Mouse (Mus musculus) hindbrain, embryonic 12.5 days (tissue): Measurements from ENCODE around the gene Fgf14. TPM values are rescaled to one million over a fixed set of nuclear protein-coding genes. Genes with fewer than 3 reads are reported as not detected.

Experiments
- ATAC-seq: fragments of 200-750 bp; cut with Nextera tagmentation; 2 replicates; pipeline ENCODE4 v1.8.0; 2017; ENCODE audit warnings: moderate TSS enrichment; ENCODE audit not compliant: low FRiP score
- H3K27ac ChIP-seq: fragments of 300-500 bp; sonication (generic); 2 replicates; pipeline ENCODE4 v1.5.1; 2016; ENCODE audit warnings: mild to moderate bottlenecking
- H3K27me3 ChIP-seq: fragments of 300-500 bp; sonication (generic); 2 replicates; pipeline ENCODE4 v1.6.1; 2016; ENCODE audit warnings: mild to moderate bottlenecking
- H3K36me3 ChIP-seq: fragments of 300-500 bp; sonication (generic); 2 replicates; pipeline ENCODE4 v1.6.1; 2016; ENCODE audit warnings: mild to moderate bottlenecking
- H3K4me1 ChIP-seq: fragments of 300-500 bp; sonication (generic); 2 replicates; pipeline ENCODE4 v1.6.1; 2016
- H3K4me2 ChIP-seq: fragments of 300-500 bp; sonication (generic); replicated peaks from 2 replicates; pipeline ENCODE4 v1.6.1; 2016; ENCODE audit warnings: mild to moderate bottlenecking
- H3K4me3 ChIP-seq: fragments of 300-500 bp; sonication (generic); 2 replicates; pipeline ENCODE4 v1.5.1; 2016; ENCODE audit warnings: mild to moderate bottlenecking
- H3K9ac ChIP-seq: fragments of 300-500 bp; sonication (generic); 2 replicates; pipeline ENCODE4 v1.6.1; 2016; ENCODE audit warnings: mild to moderate bottlenecking, moderate library complexity
- H3K9me3 ChIP-seq: fragments of 300-500 bp; sonication (generic); replicated peaks from 2 replicates; pipeline ENCODE4 v1.6.1; 2016; ENCODE audit warnings: mild to moderate bottlenecking
- WGBS: fragments of 180-500 bp; shearing (Covaris S2); methylation state at CpG from one replicate; pipeline ENCODE4 v1.1.7; 2016; 5-methylcytosine and 5-hydroxymethylcytosine counted together
- polyA plus RNA-seq: library from polyadenylated mRNA; unstranded; fragments of >200 nt; fragmentation: Nextera tagmentation; extraction: Ambion mirVana; gene quantifications from 2 replicates; pipeline ENCODE4 v1.2.1, GENCODE M21; 2016

Gene Fgf14
- 11.8 and 12.1 TPM in 2 replicates for polyA plus RNA-seq

DNA sequence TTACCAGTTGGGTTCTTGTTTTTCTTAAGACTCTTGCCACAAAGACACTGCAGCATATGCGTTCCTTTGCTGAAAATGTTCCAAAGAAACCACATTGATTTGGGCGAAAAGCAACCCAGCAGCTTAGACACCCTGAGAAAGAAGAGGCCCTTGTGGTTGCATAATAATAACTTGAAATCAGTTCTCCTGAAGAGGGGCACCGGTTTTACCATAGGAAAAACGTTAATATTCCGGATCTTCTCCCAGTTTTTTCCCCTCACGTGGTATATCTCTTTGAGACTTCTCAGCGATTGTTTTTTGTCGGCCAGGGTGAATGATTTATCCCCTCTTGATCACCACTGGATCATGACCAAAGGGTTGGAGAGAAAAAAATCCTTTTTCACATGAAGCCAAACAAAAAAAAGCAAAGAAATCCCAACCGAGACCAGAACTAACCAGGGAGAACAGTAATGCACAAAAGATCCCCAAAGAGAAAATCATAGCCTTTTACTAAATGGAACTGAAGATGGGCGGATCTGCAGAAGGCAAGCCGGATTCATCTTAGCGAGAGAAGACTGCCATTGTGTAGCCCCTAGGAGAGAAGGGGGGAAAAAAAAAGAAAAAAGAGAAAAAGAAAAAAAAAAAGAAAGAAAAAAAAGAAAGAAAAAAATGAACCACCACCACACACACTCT, at the start of gene Fgf14:
TSS of gene Fgf14 (minus strand) at position 622 of the 672 bp plus-strand sequence.
- WGBS: 8% methylated on average over 12 of the region's 12 CpGs
- no peak within 1 kb of the TSS for H3K27ac ChIP-seq

DNA sequence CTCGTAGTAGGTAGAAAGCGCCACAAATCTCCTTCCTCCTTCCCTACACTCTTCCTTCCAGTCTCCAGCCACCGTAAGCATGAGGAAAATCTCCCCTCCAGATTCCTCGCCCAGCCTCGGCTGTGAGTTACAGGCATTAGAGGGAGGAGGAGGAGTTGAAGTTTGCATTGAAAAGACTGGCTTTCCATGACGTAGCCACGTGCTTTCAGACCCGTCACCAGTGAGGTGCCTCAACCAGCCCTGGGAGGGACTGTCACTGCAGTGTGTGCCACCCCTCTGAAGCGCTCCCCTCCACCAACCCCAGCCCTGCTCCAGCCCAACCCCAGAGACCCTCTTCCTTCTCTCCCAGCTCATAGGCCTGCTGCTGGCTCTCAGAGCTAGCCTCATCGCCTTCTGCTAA, 452 bp upstream of the Fgf14 start:
- peak overlapping the region; percentile 92 for H3K4me2 ChIP-seq
- peak overlapping the region; percentile 62 for H3K9ac ChIP-seq
- peaks cover 14% of the 10 kb centered on the region for H3K4me1 ChIP-seq
- H3K36me3 ChIP-seq: no peaks in the 10 kb centered on the region
- H3K9me3 ChIP-seq: no peaks in the 10 kb centered on the region
- peak; percentile 92 for ATAC-seq
- no peak overlapping the region for H3K27ac ChIP-seq
- H3K27me3 ChIP-seq: peaks cover 10% of the 10 kb centered on the region; the same call in 1 of the 2 replicates
- 2% methylated on average over 10 of the region's 10 CpGs for WGBS
- H3K4me3 ChIP-seq: peak overlapping the region; percentile 47

More for the DNA sequence above, at the start of gene Fgf14:
- Histone ChIP-seq H3K9ac (peak within 1 kb of the TSS; percentile 62), H3K4me2 (peak within 1 kb of the TSS; percentile 92), H3K4me3 (peak within 1 kb of the TSS; percentile 47), H3K36me3 (no peaks in the 10 kb centered on the region), H3K4me1 (peaks cover 14% of the 10 kb centered on the region), H3K27me3 (peaks cover 10% of the 10 kb centered on the region; the same call in 1 of the 2 replicates), H3K9me3 (no peaks in the 10 kb centered on the region)
- ATAC-seq: no peak

DNA sequence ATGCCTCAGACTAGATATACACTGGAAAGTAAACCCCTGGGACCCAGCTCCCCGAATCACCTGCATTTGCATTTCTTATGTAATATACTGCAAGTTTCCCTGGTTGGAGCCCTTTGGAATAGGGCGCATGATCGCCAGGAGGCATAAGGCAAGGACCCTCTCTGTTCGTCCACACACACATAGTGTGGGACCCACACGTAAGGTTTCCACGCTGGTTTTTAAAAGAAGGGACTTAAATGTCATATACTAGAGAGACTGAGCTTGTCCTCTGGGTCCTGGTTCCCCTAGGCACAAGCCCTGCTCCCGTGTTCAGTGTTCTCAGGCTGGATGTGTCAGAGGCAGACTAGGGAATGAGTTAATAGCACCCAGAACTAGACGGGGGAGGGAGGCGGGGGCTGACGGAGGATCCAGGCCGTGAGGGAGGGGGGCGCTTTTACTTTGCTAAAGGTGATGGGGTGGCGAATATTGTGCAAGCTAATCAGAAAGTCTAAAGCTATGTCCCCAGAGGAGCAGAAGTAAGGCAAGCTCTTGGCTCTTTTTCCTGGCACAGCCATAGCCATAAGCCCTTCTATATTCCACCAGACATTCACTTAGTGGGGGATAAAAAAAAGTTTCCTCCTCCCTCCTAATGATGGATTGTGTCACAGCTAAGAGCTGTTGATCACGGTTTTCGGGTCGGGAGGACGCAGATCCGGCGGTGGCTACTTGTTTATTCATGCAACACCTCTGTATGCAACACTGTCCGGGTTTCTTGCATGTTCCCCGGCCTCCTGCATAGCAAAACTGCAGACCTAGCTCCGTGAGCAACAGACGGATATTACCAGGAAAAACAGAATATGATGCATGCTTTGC, 1.0 kb downstream of the Fgf14 start:
- no peak overlapping the region for H3K27ac ChIP-seq
- peak; percentile 36 for ATAC-seq
- 11% methylated on average over 23 of the region's 23 CpGs for WGBS

DNA sequence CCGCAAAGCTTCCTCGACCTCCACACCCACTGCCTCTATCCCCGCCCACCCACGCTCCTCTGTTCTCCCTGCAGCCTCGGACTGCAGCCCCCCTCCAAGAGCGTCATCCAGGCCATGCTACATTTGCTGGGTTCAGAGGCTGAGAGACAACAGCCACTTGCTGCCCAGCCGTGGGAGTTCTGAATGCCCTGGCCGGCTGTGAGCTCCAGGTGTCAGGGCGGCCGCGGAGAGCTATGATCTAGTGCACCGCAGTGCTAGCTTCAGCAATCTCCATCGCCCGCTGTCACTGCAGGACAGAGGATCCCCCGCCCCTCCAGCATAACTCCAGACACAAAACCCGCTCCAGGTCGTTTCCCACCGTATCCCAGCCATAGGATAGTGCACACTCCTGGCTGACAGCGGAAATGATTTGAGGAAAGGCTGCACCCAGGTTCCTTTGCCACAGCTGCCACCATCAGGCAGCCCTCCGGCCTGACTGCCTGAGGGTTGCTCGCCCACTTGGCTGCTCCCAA, 1.7 kb downstream of the Fgf14 start:
- no peaks in the 10 kb centered on the region for H3K36me3 ChIP-seq
- ATAC-seq: peak; percentile 47
- WGBS: 2% methylated on average over 21 of the region's 21 CpGs
- H3K4me1 ChIP-seq: peaks cover 15% of the 10 kb centered on the region
- peak overlapping the region; percentile 62 for H3K9ac ChIP-seq
- H3K4me3 ChIP-seq: peak overlapping the region; percentile 47
- H3K27me3 ChIP-seq: peaks cover 10% of the 10 kb centered on the region; the same call in 1 of the 2 replicates
- no peak overlapping the region for H3K27ac ChIP-seq
- peak overlapping the region; percentile 92 for H3K4me2 ChIP-seq
- H3K9me3 ChIP-seq: no peaks in the 10 kb centered on the region

More for the DNA sequence above, 1.0 kb downstream of the Fgf14 start:
- Histone ChIP-seq H3K4me1 (peaks cover 14% of the 10 kb centered on the region), H3K27me3 (peaks cover 10% of the 10 kb centered on the region; the same call in 1 of the 2 replicates), H3K4me2 (peak overlapping the region; percentile 92), H3K9me3 (no peaks in the 10 kb centered on the region), H3K36me3 (no peaks in the 10 kb centered on the region), H3K9ac (peak overlapping the region; percentile 62), H3K4me3 (peak overlapping the region; percentile 47)

DNA sequence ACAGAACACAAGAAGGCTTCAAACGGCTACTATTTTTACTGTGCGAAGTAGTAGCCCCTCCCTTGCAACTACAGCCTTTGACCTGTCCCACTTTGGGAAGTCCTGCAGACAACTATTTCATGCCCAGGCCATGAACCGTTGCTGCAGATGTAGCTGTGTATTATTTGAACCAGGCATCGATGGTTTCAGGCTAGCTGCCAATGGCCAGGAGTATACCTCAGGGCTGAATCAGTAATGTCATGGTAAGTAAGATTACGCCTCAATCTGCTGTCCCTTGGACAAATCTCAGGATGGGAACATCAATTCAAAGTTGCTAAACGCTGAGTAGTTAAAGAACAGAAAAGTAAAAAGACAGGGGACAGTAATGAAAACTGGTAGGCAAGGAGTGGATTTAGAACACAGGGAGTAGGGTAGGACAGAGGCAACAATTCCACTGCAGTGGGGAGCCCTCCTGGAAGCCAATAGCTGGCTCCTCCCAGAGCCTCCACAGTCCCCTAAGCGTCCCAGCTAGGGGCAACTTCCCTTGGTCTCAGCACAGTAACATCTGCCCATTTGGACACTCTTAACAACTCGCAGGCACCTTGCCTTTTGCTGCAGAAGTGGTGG, 2.3 kb downstream of the Fgf14 start:
- Histone ChIP-seq H3K27ac (no peak overlapping the region), H3K4me1 (peaks cover 21% of the 10 kb centered on the region)
- peak; percentile 9 for ATAC-seq

DNA sequence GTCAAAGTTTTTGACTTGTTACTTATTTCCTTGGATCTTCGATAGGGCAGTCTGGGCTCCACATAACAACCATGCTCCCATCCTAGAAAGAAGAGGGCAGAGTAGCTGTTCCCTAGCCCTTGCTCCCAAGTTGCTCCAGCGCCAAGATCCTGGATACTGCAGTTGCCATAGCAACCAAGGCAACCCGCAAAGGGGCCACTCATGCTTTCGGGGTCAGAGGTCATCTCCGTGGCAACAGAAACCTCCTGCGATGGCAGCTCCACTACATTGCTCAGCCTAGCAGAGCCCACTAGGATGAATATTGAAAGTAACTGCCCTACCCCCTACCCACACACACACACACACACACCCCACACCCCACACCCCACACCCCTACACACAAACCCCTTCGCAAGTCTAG, 7.2 kb downstream of the Fgf14 start:
- no peaks in the 10 kb centered on the region for H3K36me3 ChIP-seq
- 6% methylated on average over 7 of the region's 7 CpGs for WGBS
- H3K4me3 ChIP-seq: no peak overlapping the region
- no peak overlapping the region for H3K9ac ChIP-seq
- no peak overlapping the region for H3K27ac ChIP-seq
- H3K4me1 ChIP-seq: peaks cover 10% of the 10 kb centered on the region
- ATAC-seq: peak; percentile 97
- H3K27me3 ChIP-seq: peaks cover under 1% of the 10 kb centered on the region; the same call in 1 of the 2 replicates
- H3K9me3 ChIP-seq: no peaks in the 10 kb centered on the region
- H3K4me2 ChIP-seq: peak overlapping the region; percentile 13; the same call in 1 of the 2 replicates

More for the DNA sequence above, 2.3 kb downstream of the Fgf14 start:
- H3K4me2 ChIP-seq: peak overlapping the region; percentile 92
- peak overlapping the region; percentile 47 for H3K4me3 ChIP-seq
- 24% methylated on average over 8 of the region's 8 CpGs for WGBS
- no peaks in the 10 kb centered on the region for H3K9me3 ChIP-seq
- H3K27me3 ChIP-seq: peaks cover 10% of the 10 kb centered on the region; the same call in 1 of the 2 replicates
- no peaks in the 10 kb centered on the region for H3K36me3 ChIP-seq
- peak overlapping the region; percentile 62 for H3K9ac ChIP-seq

DNA sequence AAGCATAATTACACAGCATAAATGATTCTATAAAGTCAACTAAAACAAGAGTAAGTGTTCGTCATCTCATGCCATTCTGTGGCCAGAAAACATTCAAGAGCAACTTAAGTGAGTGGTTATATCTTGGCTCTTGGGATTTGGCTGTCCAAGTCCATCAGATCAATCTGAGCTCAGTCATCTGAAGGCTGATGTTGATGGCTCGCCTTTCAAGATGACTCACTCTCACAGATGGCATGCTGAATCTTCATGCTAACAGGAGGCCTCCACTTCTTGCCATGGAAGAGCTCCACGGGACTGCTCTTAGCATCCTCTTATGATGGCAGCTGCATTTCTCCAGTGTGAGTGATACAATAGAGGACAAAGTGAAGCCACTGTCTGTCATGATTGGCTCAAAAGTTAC, 34.1 kb downstream of the Fgf14 start:
- H3K27me3 ChIP-seq: no peaks in the 10 kb centered on the region
- no peak overlapping the region for H3K27ac ChIP-seq
- H3K4me2 ChIP-seq: no peak overlapping the region
- H3K4me1 ChIP-seq: no peaks in the 10 kb centered on the region
- H3K9ac ChIP-seq: no peak overlapping the region
- H3K9me3 ChIP-seq: no peaks in the 10 kb centered on the region
- H3K4me3 ChIP-seq: no peak overlapping the region
- WGBS: 80% methylated on average over 3 of the region's 3 CpGs
- ATAC-seq: no peak
- no peaks in the 10 kb centered on the region for H3K36me3 ChIP-seq

DNA sequence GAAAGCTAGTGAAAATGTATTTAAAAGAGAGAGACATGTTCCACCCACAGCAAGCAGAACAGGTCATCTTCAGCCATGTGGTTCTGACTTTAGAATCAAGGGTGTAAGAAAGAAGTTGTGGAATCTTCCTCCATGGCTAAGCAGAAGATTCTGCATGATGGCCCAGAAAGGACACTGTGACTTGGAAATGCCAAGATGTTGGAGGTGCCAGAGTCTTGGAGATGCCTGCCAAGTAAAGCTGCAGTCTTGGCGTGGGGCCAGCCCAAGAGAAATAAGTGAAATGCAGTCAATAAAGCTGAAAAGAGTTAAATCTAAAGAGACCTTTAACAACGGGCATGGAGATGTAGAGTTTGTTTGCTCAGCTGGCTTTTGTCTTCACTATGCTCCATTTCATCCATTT, 42.0 kb downstream of the Fgf14 start:
- Histone ChIP-seq H3K27me3 (no peaks in the 10 kb centered on the region), H3K36me3 (no peaks in the 10 kb centered on the region), H3K27ac (no peak overlapping the region), H3K4me2 (no peak overlapping the region), H3K9me3 (no peaks in the 10 kb centered on the region), H3K4me1 (no peaks in the 10 kb centered on the region), H3K9ac (no peak overlapping the region), H3K4me3 (no peak overlapping the region)
- WGBS: 46% methylated on average over 2 of the region's 2 CpGs
- no peak for ATAC-seq

DNA sequence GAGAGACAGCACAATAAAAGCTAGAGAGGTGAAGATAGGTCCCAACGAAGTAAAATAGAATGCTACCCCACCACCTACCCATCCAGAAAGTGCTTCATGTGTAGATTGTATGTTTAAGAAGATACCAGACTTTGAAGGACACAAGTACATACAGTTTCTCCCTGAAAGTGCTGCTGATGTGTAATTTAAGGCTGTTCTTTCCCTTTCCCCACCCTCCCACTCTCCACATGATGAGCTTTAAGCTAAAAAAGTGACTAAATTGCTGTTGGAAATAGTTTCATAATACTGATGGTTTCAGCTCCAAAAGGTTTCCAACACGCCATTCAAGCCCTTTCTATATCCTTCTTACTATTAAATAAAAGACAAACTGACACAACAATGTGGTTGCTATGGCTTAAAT, 63.5 kb downstream of the Fgf14 start:
- 75% methylated on average over 2 of the region's 2 CpGs for WGBS
- H3K4me1 ChIP-seq: no peaks in the 10 kb centered on the region

DNA sequence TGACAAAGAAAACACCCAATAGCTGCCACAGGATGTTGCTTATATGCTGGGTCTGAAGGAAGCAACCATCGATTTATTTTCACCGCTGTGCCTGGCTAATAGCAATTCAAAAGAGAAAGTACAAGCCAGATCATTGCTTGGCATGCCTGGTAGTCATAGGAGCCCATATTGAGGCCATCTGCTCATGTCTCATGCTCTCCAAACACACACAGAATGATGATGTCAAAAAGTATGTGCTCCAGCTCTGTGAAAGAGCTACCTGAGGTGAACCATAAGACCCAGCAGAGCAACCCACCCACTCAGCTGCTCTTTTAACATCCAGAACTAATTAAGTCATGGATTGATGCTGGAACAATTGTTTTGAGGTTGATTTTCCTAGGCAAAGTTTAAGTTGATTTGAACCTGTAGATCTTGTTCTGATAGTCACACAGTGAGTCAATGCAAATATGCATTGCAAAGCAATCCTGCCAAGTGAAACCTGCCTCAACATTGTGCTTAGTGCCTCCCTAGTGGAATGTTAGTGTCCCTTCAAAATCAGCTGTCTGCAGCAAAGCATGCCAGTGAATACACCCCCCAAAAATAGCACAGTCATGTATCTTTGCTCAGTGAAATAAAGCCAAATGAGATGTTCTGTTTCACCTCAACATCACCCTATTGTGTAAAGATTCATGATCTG, 70.8 kb downstream of the Fgf14 start:
- H3K4me3 ChIP-seq: no peak overlapping the region
- H3K9me3 ChIP-seq: peaks cover 8% of the 10 kb centered on the region
- H3K4me1 ChIP-seq: no peaks in the 10 kb centered on the region
- ATAC-seq: no peak
- no peak overlapping the region for H3K27ac ChIP-seq
- 90% methylated on average over 2 of the region's 2 CpGs for WGBS
- no peak overlapping the region for H3K9ac ChIP-seq
- no peak overlapping the region for H3K4me2 ChIP-seq
- H3K27me3 ChIP-seq: no peaks in the 10 kb centered on the region
- no peaks in the 10 kb centered on the region for H3K36me3 ChIP-seq

More for the DNA sequence above, 63.5 kb downstream of the Fgf14 start:
- Histone ChIP-seq H3K4me3 (no peak overlapping the region), H3K4me2 (no peak overlapping the region), H3K9ac (no peak overlapping the region), H3K27ac (no peak overlapping the region), H3K36me3 (no peaks in the 10 kb centered on the region), H3K9me3 (peaks cover 4% of the 10 kb centered on the region), H3K27me3 (no peaks in the 10 kb centered on the region)
- ATAC-seq: no peak

DNA sequence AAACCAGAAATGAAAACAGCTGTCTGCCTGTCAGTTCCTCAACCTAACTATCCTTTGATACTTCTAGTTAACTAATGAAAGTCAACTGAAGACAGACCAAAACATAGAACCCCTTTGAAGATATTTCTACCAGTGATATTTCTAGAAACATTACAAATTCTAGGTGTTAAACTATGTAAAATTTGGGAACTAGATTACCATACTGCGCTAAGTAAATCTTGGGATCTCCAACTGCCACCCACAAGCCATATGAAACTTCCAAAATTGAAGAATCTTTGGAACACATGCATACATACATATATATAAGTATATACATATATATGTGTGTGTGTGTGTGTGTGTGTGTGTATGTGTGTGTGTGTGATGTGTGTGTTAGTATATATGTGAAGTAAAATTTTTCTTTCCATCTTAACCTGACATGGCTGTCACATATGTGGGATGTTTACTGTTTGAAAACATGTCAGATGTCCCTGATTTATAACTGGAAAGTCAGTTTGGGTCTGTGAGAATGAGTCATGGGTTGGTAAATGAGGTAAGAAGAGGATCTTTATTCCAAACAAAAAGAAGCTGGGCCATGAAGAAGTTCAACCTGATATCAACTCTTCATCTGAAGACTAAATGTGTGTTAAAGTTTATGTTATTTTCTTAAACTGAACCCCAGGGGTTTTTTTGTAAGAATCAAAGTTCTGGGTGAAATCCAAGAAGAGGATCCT, 71.7 kb downstream of the Fgf14 start:
- Histone ChIP-seq H3K4me2 (no peak overlapping the region), H3K4me1 (no peaks in the 10 kb centered on the region), H3K9me3 (peaks cover 8% of the 10 kb centered on the region), H3K9ac (no peak overlapping the region), H3K4me3 (no peak overlapping the region), H3K36me3 (no peaks in the 10 kb centered on the region), H3K27ac (no peak overlapping the region), H3K27me3 (no peaks in the 10 kb centered on the region)
- no peak for ATAC-seq
- 87% methylated on average over 1 of the region's 1 CpGs for WGBS
